Mouse (Mus musculus) cerebellum, postnatal 14 days (tissue): ENCODE measurements at regions not wholly inside any gene's neighbourhood (a gene's known extent, or its start where the extent isn't known, plus 50 kb on each side); places are given as distances from the start of the nearest gene placed in this dataset.
A peak's percentile ranks its signal among the peaks of the same experiment; 100 is the strongest.

Source experiments
- DNase-seq, 2 experiments: peaks; one replicate each; pipeline ENCODE4 v3.0.0; 2021; ENCODE audit warnings: mixed read lengths in 2 of 2

DNA sequence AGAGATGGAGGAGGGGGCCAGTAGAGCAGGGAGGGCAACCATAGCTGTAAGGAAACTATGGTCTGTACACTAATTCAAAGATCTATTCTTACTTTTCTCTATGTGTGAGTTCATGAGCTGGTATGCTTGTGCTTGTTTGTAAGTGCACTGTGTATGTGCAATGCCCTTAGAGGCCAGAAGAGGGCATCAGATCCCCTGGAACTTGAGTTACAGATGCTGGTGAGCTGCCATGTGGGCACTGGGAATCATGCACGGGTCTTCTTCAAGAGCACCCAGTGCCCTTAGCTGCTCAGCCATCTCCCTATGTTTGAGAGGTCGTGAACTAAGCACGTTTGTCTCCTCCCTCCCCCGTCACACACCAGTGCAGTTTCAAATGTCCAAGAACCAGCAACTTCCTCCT, 68.9 kb downstream of the Tbx3 start:
- no peak for DNase-seq

DNA sequence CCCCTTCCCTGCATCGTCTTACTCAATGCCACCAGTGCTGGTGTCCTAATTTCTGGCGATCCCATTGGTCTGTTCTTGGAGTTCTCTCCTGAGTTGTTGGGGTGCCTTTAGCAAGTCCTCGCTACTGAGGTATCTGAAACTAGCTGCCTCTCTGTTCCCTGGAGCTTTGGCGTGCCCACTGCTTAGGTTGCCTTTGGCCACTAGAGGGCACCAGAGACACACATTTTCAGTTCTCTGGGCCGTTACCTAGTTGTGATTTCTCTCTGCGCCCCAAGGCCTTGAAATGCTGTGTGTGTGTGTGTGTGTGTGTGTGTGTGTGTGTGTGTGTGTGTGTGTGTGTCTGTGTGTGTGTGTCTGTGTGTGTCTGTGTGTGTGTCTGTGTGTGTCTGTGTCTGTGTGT, 70.6 kb downstream of the Tbx3 start:
- peak; percentile 72 to 78 for DNase-seq

DNA sequence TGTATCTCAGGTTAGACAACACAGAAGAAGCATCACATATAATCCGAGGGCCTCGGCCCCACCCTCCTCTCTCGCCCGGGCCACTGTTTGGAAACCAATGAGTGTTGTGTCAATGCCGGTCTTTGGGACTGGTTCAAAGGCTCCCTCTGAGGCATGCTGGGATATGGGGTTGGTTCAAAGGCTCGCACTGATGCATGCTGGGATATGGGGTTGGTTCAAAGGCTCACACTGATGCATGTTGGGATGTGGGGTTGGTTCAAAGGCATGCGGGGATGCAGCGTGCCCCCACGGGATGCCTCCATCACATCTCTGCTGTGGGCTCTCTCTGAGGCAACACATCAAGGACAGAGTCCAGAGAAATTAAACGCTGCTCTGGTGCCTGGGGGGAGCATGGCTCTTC, 73.3 kb downstream of the Tbx3 start:
- DNase-seq = no peak

DNA sequence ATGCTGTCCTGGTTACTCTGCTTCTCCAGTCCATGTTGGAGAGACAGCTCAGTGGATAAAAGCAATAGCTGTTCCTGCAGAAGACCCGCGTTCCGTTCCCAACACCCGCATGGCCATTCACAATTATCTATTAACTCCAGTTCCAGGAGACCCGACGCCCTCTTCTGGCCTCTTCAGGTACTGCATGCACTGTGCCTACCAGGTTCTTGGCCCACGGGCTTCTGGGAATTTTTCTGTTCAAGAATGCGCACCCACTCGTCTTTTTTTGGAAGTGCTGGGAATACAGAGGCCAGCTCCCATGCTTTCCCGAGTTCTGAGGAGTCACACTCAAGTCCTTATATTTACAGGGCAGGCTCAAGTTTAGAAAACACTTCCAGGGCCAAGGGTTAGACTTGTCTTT, 76.6 kb downstream of the Tbx3 start:
- DNase-seq = peak in 1 of 2 experiments; percentile 23

DNA sequence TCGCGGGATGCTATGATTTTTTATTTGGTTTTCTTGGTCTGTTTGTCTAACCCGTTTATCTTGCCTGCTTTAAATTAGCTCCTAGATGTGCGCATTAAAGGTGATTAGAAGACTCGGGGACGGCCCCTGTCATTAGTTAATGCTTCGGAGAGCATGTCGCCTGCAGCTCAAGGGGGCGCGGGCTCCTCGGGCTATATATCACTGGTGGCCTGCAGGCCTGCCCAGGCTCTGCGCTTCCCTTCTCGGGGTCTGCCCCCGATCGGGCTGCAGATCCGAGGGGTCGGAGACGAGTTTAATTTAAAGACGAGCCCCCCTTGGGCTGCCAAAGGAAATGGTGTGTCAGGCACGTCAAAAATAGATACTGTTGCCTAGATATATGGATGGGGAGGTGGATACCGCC, 78.2 kb downstream of the Tbx3 start:
- no peak for DNase-seq

DNA sequence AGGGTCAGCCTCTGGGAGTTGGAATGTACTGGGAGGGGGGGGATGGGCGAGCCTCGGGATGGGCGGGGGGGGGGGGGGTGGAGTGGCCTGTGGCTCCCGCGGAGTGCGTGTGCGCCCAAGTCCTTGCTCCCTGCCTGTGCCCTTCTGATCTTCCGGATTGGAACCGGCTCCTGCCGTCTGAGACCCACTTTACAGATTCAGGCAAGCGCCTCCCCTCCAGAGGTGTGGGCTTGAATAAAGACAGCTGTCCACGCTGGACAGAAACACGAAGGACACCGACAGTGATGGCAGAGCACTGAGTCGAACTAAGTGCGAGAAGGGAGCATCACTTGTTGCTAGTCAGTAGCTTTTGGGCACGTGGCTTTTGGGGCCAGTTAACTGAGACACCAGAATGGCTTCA, 78.7 kb downstream of the Tbx3 start:
- no peak for DNase-seq

DNA sequence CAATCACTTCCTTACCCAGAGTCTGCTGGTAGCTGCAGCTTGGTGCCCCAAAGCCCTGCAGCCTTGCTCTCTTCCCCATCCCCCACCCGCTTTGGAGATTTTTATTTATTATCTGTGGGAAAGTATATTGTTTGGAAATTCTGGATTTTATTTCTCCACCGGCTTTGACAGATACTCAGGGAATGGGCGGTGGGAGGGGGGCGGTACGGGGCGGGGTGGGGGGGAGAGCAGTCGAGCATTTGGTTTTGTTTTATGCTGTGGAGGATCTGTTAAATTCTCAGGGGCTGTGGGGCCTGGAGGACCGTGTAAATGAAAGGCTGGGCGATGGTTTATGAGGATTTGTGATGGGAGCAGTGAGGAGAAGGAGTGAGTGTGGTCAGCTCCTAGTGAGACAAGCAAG, 76.7 kb upstream of the Tbx5 start:
- DNase-seq = no peak

DNA sequence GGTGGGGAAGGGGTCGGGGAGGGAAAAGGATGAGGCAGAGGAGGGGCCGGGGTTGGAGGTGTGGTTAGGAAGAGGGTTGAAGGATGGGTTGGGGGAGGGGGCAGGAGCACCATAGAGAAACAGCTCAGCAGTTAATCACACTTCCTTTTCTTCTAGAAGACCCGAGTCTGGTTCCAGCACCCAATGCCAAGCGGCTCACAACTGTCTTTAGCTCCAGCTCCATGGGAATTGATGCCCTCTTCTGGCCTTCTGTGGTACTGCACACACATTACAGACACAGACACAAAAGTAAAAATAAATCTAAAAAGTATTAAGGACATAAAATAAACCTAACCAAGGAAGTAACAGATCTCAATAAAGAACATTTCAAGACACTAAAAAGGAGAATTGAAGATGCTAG, 73.6 kb upstream of the Tbx5 start:
- DNase-seq = no peak

DNA sequence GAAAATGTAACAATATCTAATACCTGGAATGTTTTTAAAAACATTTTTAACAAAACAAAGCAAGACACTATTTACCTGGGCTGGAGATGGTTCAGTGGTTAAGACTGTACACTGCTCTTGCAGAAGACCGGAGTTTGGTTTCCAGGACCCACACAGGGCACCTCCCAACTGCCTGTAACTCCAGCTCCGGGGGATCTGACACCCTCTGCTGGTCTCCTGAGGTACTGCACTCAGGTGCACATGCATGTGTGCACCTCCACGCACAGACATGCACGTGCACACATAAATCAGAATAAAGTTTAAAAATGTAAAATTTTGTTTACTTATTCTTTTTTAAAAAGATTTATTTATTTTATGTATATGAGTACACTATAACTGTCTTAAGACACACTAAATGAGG, 70.4 kb upstream of the Tbx5 start:
- no peak for DNase-seq

DNA sequence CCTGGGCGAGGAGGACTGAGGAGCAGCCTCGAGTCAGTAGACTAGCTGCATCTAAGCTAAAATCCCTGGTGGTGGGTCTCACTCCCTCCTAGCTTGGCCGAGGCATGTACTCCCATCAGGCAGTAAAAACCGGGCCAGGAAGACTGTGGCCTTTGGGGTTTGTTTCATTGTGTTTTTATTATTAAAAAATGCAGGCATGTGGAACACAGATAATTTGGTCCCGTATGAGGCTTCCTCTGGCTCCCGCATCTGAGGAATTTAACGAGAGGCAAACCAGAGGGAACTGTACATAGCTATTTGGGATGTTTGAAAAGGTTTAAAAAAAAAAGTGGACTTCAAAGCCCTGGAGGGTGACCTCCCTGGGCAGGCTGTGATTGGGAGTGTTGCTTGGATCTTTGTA, 69.1 kb upstream of the Tbx5 start:
- no peak for DNase-seq

DNA sequence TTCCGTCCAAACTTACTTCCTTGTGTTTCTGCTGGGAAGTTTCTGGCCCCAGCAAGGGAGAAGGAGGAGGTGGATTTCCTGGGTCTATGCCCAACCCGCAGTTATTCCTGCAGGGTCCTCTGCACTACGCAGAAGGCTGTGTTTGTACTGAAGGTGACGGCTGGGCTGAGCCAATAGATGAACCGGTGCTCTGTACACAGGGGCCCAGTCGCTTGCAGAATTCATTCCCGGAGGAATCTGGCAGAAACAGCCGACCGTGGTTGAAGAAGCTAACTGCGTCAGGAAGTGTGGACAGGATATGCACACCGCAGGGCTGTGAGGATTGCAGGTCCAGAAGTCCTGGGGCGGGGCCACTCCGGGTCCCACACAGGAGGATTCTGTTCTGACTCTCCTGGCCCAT, 66.1 kb upstream of the Tbx5 start:
- no peak for DNase-seq

DNA sequence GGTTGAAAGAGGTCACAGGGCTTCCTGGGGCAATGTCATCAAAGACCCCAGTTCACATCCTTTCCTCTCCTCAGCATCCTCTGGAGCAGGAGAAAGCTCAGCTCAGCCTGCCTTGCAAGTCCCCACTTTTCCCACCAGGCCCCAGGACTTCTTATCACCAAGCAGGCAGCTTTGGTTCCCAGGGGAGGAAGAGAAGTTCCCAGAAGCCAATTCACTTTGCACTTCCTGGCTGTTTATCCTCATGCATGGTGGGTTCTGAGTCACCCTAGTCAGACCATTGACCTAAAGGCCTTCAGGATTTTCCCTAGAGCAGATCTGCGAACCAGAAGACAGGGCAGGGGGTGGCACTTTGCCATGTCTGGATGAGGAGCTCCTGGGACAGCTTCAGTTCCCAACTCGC, 61.5 kb upstream of the Tbx5 start:
- DNase-seq = no peak

DNA sequence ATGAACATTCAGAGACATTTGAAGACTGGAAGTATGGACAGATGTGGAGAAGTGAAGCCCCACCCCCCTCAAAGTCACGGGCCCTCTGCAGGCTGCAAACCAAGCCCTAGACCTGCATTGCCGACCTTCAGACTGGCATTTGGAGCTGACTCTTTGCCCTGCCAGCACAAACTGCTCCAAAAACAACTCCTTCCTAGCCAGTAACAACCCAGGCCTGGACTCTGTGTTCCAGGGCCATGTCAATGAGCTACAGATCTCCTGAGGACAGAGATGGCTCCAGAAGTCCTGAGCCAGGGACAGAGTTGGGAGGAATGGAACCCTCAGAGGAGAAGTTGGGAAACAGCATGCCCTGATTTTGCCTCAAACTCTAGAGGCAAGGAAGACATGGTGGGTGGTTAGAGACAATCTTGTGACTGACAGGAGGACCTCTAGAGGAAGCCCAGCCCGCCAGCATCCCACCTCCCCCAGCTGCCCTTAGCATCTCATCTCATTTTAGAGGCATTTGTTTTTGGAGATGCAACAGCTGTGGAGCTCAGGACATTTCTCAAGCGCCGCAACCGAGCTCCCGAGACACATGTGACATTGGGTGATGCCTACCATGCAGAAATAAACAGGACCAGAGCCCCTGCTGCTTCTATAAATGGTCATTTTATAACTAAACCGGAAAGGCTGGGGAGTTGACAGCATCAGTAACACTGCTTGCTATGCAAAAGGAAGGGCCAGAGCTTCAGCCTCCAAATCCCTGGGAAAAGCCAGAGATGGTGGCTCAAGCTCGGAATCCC, 56.2 kb upstream of the Tbx5 start:
- no peak for DNase-seq

DNA sequence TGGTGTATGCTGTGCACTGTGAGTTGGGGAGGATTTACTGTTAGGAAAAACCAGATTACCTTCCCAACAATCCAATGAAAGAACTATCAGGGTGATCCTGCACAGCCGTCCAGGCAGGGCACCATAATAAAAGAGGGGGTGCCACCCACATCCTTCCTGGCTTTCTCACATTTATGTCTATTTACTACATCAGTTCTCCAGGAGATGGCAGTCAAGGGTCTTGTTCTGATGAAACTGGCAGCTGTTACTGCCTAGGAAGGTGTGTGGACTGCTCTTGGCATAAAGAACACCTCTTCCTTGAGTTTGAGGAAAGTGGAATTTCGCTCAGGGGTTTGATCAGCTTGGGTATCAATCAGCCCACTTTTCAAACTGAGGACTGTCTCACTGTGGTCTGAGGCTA, 54.6 kb upstream of the Tbx5 start:
- peak; percentile 56 to 59 for DNase-seq

DNA sequence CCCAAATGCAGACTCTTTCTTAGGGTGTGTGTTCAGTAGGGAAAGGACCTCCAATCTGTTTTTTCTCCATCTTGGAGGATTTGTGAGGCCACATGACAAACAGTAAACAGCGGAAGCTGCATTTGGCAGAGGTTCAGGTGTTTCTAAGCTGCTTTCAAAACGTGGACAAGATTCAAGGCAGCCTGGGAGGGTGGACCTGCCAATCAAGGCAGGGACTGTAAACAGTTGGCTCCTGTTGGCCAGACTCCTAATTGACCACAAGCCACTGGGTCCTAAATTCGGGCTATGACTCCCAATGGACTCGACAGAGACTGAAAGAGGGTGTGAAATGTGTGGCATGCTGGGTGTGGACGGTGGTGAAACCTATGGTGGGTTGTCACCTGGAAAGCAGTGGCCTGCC, 51.1 kb upstream of the Tbx5 start:
- DNase-seq = peak in 1 of 2 experiments; percentile 18
